Mouse (Mus musculus): ENCODE measurements around the gene Ccdc116. TPM values are rescaled to one million over a fixed set of nuclear protein-coding genes. Genes with fewer than 3 reads are reported as not detected.
"Not testable (repeated sequence)": the region's sequence is repeated elsewhere in the genome, so short reads cannot be mapped to it uniquely, and the experiment has no call there.

Ccdc116 gene
- 1 to 10 TPM in 1 of 2 experiments, under 1 TPM in 1; 0.26 to 1.6 TPM for total RNA-seq (2021)
- long read RNA-seq, experiment 1, result 0 reads
- long read RNA-seq, experiment 2, result 0 reads

- peak; percentile 40 to 75 for DNase-seq (ENCODE audit: low spot score in 2 of 2)
These were observed at the start of gene Ccdc116 for GRCm38 (mm10) chr16:17146772-17147235. Gene Ccdc116 (minus strand): TSS chr16:17147229.

- no peak for DNase-seq (ENCODE audit: low spot score in 2 of 2)
These were observed 46.8 kb upstream of the Ccdc116 start for GRCm38 (mm10) chr16:17193823-17194222.

- no peak for DNase-seq (ENCODE audit: low spot score in 2 of 2)
These were observed 38.4 kb upstream of the Ccdc116 start for GRCm38 (mm10) chr16:17185475-17185874.

DNA sequence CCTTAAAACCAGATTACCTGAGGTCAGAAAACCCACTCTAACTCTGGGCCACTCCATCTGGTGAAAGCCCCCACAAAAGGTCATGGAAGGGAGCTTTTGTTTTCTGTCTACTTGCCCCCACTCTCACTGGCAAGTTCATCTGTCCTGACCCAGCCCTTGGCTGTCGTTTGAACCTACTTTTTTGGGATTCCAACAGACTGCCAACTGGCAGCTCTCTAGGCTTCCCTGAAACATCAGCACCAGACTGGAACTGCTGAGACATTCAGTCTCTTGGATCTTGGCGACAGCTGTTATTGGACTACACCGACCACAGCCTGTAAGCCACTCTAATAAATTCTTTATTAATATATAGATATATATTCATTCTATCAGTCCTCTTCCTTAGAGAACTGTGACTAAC, 36.0 kb upstream of the Ccdc116 start:
- DNase-seq (ENCODE audit: low spot score in 2 of 2), result no peak

GRCm38 (mm10) chr16:17182136-17182535, 35.1 kb upstream of the Ccdc116 start:
- DNase-seq (ENCODE audit: low spot score in 2 of 2), result no peak

- no peak for DNase-seq (ENCODE audit: low spot score in 2 of 2)
These were observed 34.4 kb upstream of the Ccdc116 start for GRCm38 (mm10) chr16:17181382-17181781.

DNA sequence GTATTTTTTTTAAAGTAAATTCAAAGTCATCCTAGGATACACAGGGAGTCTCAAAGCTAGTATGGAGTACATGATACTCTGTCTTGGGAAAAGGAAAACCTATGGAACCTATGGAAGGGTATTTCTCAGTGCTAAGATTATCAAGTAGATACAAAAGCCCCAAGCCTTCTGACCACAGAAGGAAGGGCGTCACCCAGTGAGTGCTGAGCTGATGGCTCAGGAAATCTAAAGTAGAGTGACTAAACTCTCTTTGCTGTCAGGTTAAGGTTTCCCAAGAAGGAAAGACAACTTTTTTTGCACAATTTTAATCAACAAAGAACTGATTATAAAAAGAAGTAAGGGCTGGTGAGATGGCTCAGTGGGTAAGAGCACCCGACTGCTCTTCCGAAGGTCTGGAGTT, 32.7 kb upstream of the Ccdc116 start:
- DNase-seq (ENCODE audit: low spot score in 2 of 2), result no peak

- no peak for DNase-seq (ENCODE audit: low spot score in 2 of 2)
These were observed 30.7 kb upstream of the Ccdc116 start for GRCm38 (mm10) chr16:17177623-17178170.

DNA sequence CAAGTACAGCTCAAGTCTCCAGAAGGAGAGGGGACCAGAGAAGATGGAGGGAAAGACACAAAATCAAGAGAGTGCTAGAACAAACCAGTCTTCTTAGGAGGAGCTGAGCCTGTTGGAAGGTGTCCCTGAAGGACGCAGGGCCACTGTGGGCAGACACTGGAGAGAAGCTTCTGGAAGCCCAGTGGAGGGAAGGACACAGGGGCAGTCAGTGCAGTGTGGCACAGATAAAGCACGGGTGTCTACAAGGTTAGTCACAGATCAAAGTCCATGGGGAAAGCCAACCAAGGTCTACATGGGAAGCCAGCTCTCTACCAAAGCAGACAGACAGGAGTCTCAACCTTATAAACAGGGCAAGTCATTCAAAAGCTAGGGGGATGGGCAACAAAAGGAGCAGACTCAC, 28.7 kb upstream of the Ccdc116 start:
- no peak for DNase-seq (ENCODE audit: low spot score in 2 of 2)

- no peak for DNase-seq (ENCODE audit: low spot score in 2 of 2)
These were observed 21.0 kb upstream of the Ccdc116 start for GRCm38 (mm10) chr16:17168049-17168448.

DNA sequence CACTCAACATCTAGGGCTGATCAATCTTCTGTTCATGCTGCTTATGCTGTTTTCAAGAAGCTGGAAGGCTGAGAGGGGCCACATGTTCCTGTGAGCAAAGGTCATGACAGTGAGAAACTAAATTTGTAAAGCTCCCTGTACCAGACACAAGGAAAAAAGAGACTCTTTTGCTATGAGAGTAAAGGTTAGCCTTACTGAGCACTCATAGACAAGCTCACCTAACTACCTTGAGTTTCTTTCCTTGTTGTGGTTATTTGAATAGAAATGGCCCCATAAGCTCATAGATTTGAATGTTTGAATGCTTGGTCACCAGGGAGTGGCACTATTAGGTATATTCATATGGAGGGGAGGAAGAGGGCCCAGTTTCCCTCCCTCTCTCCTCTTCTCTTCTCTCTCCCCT, 20.1 kb upstream of the Ccdc116 start:
- no peak for DNase-seq (ENCODE audit: low spot score in 2 of 2)

GRCm38 (mm10) chr16:17165478-17165877, 18.4 kb upstream of the Ccdc116 start:
- not testable (repeated sequence) for DNase-seq (ENCODE audit: low spot score in 2 of 2)

DNA sequence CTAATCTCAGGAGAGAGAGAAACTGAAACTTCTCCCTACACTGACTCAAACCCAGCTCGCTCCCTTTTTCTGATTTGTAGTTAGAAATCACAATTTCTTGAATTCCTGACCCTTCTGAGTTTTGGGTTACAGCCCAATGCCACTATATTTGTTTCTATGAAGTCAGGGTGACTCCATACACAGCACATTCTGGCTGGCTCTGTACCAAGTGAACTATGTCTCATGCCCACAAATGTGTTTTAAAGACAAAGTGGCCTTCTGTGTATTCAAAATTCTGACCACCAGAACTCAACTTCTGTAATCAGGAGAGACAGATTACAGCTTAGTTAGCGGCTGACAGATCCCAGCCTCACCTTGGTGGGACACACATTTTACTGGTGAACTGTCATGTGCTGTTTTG, 7.3 kb upstream of the Ccdc116 start:
- no peak for DNase-seq (ENCODE audit: low spot score in 2 of 2)

- DNase-seq (ENCODE audit: low spot score in 2 of 2), result no peak
These were observed 4.8 kb upstream of the Ccdc116 start for GRCm38 (mm10) chr16:17151874-17152273.

GRCm38 (mm10) chr16:17150520-17151258, 3.7 kb upstream of the Ccdc116 start:
- DNase-seq (ENCODE audit: low spot score in 2 of 2), result no peak

DNA sequence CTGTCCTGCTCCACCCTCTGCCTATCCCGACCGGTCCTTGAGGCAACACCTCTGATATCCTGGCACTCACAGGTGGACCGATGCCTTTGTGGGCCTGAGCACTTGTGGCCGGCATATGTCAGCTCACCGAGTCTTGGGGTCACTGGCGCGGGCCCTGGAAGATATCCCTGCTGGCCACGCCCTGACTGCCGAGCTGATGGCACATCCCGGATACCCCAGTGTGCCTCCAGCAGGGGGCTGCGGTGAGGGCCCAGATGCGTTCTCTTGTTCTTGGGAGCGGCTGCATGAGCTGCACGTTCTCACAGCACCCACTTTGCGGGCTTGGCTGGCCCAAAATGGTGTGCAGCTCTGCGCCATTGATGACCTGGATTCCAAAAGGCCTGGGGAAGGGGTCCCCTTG, 1.1 kb upstream of the Ccdc116 start:
- DNase-seq (ENCODE audit: low spot score in 2 of 2), result peak in 1 of 2 experiments; percentile 31

DNA sequence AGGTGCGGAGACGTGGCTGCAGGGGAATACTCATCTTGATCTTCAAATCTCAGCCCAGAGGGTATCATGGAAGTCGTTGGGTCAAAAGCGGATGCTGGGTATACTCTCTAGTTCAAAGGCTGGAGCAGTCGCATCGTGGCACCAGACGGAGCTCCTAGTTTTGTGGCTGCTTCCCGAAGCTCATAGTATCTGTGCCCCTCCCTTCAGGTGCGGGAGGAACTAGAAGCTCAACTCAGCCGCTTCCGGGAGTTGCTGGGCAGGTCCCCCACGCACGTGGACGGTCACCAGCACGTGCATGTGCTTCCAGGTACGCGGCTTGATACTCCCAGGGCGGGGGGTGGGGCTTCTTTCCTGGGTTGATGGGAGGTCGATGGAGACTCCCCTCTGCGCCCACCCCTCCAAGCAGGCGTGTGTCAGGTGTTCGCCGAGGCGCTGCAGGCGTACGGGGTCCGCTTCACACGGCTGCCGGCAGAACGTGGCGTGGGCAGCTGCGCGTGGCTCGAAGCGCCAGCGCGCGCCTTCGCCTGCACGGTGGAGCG, 431 bp upstream of the Ccdc116 start:
- DNase-seq (ENCODE audit: low spot score in 2 of 2), result no peak

DNA sequence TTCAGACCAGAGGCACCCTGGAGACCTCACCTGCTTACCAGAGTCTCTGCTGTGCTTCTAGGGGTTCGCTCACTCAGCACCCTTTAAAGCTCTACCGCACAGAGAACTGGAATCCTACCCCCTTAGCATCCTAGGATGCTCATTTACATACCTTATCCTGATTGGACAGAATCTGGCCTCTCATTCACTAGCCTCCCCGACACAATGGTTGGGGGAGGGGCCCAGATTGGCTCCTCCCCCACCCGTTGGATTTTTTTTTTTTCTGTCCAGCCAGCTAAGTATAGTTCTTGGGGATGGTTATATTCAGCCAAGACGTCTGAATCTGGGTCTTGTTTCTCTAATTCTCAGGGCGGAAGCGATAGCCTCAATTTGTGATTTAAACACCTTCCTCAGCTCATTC, 2.7 kb downstream of the Ccdc116 start, which contains the start of gene Ydjc:
Ydjc (plus strand) TSS at position 283 of the 400 bp plus-strand sequence.
- no peak for DNase-seq (ENCODE audit: low spot score in 2 of 2)

DNA sequence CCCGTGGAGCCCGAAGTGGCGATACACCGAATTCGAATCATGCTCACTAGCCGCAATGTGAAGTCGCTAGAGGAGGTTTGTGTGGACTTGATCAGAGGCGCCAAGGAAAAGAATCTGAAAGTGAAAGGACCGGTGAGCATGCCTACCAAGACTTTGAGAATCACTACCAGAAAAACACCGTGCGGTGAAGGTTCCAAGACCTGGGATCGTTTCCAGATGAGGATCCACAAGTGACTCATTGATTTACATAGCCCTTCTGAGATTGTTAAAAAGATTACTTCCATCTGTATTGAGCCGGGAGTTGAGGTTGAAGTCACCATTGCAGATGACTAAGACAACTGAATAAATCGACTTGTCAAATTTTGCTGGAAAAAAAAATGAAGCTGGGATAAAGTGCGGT, 9.7 kb downstream of the Ccdc116 start:
- no peak for DNase-seq (ENCODE audit: low spot score in 2 of 2)

DNA sequence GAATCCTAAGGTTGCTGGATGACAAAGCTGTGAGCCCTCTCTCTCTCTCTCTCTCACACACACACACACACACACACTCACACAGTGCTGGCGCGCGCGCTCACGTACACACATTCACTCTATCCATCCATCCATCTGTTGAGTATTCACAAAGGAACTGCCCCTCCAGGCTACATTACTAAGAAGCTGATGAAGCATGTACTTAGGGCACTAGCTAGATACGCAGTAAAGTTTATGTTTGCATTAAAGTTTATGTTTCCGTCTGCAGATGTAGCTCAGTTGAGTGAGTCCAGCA, 14.2 kb downstream of the Ccdc116 start:
- DNase-seq (ENCODE audit: low spot score in 2 of 2), result no peak

DNA sequence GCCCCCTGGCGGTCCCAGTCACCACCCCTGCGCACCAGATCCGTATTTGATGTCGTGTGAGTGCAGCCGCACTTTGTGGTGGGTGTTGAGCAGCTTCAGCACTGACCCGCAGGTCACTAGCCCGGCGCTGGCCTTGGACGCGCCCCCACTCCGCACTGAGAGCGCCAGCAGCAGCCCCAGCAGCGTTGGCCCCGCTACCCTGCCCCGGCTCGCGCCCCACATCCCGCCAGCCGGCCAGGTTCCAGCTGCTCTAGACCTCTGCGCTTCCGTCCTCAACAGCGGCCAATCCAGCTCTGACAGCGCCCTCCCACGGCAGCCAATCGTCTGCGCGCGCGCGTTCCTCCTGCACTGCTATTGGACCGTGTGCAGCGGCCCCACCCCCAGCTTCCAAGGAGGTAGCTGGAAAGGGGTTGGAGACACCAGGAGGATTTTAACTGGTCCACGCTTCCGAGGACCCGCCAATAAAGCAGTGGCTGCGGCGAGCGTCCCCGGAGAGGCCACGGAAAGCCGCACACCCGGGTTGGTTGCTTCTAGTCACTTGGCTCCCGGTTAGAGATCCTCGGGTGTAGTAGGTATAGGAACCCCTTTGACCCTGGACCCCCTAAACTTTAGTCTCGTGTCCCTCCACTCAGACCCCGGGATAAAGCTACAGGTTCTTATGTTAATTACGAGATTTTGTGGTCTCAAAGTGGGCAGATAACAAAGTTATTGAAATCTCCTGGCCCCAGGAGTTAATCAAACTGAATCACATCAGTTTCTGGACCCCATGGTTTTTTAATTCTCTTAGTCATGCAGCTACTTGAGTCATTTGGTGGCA, 14.7 kb downstream of the Ccdc116 start, which contains the start of gene Sdf2l1:
Sdf2l1 (minus strand) TSS at position 295 of the 817 bp plus-strand sequence.
- DNase-seq (ENCODE audit: low spot score in 2 of 2), result peak; percentile 95 to 96
